Mouse (Mus musculus): ENCODE data around the gene Chst8. TPM values are rescaled to one million over a fixed set of nuclear protein-coding genes. Genes with fewer than 3 reads are reported as not detected.

The Chst8 gene
- polyA plus RNA-seq, 1 experiment from 2014 or later: 0.91 TPM

DNA sequence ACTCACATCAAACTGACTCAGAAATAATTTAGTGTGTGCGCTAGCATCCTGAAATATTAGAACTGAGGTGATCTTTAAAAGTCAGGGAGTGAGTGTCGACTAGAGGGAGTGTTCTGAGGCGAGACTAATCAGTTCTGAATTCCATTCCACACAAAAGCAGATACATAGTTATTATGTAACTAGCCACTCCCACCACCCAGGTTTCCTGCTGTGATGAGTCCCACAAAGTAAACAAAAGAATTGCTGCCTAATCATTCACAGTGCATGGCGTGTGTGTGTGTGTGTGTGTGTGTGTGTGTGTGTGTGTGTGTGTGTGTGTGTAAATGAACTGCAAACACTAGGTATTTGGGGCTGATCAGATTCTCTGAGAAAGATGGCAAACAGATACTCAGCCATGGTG is 108.1 kb downstream of the Chst8 start:
- H3K9me3 ChIP-seq: no peaks in the 10 kb centered on the region
- H3K27ac ChIP-seq (replicated peaks): no peak overlapping the region
- no peak overlapping the region for H3K4me2 ChIP-seq
- H3K4me3 ChIP-seq: no peak overlapping the region
- no peaks in the 10 kb centered on the region for H3K4me1 ChIP-seq
- peaks cover 35% of the 10 kb centered on the region for H3K27me3 ChIP-seq (replicated peaks)
- H3K36me3 ChIP-seq: no peaks in the 10 kb centered on the region
- H3K9ac ChIP-seq: no peak overlapping the region
- 53% methylated on average over 4 of the region's 4 CpGs for WGBS
- no peak for ATAC-seq (ENCODE audit: extremely low read depth, insufficient number of reproducible peaks, low FRiP score, low TSS enrichment)

GRCm38 (mm10) chr7:34703437-34703836 is 109.1 kb downstream of the Chst8 start:
- Histone ChIP-seq H3K4me1 (no peaks in the 10 kb centered on the region), H3K4me3 (no peak overlapping the region), H3K9me3 (no peaks in the 10 kb centered on the region), H3K36me3 (no peaks in the 10 kb centered on the region), H3K27ac (replicated peaks) (no peak overlapping the region), H3K9ac (no peak overlapping the region), H3K27me3 (replicated peaks) (peaks cover 41% of the 10 kb centered on the region), H3K4me2 (no peak overlapping the region)
- 46% methylated on average over 4 of the region's 4 CpGs for WGBS
- no peak for ATAC-seq (ENCODE audit: extremely low read depth, insufficient number of reproducible peaks, low FRiP score, low TSS enrichment)

- no peak for ATAC-seq (ENCODE audit: extremely low read depth, insufficient number of reproducible peaks, low FRiP score, low TSS enrichment)
- H3K4me2 ChIP-seq: no peak overlapping the region
- WGBS: 13% methylated on average over 11 of the region's 11 CpGs
These were observed 109.7 kb downstream of the Chst8 start for GRCm38 (mm10) chr7:34702718-34703351.

GRCm38 (mm10) chr7:34699888-34700287 is 112.6 kb downstream of the Chst8 start:
- Histone ChIP-seq H3K4me2 (no peak overlapping the region), H3K9ac (no peak overlapping the region), H3K4me3 (no peak overlapping the region), H3K27me3 (replicated peaks) (peaks cover 49% of the 10 kb centered on the region), H3K4me1 (no peaks in the 10 kb centered on the region), H3K27ac (replicated peaks) (no peak overlapping the region), H3K9me3 (no peaks in the 10 kb centered on the region), H3K36me3 (no peaks in the 10 kb centered on the region)
- WGBS: 71% methylated on average over 3 of the region's 3 CpGs
- ATAC-seq (ENCODE audit: extremely low read depth, insufficient number of reproducible peaks, low FRiP score, low TSS enrichment): no peak

More at GRCm38 (mm10) chr7:34702718-34703351, 109.7 kb downstream of the Chst8 start:
- no peaks in the 10 kb centered on the region for H3K9me3 ChIP-seq
- H3K4me1 ChIP-seq: no peaks in the 10 kb centered on the region
- no peak overlapping the region for H3K9ac ChIP-seq
- no peak overlapping the region for H3K4me3 ChIP-seq
- H3K27me3 ChIP-seq (replicated peaks): peaks cover 42% of the 10 kb centered on the region
- no peak overlapping the region for H3K27ac ChIP-seq (replicated peaks)
- no peaks in the 10 kb centered on the region for H3K36me3 ChIP-seq

GRCm38 (mm10) chr7:34698221-34698620 is 114.3 kb downstream of the Chst8 start:
- no peak overlapping the region for H3K9ac ChIP-seq
- WGBS: 77% methylated on average over 9 of the region's 9 CpGs
- no peak overlapping the region for H3K4me2 ChIP-seq
- H3K4me1 ChIP-seq: no peaks in the 10 kb centered on the region
- H3K9me3 ChIP-seq: no peaks in the 10 kb centered on the region
- peaks cover 43% of the 10 kb centered on the region for H3K27me3 ChIP-seq (replicated peaks)
- no peak overlapping the region for H3K27ac ChIP-seq (replicated peaks)
- H3K36me3 ChIP-seq: no peaks in the 10 kb centered on the region
- ATAC-seq (ENCODE audit: extremely low read depth, insufficient number of reproducible peaks, low FRiP score, low TSS enrichment): no peak
- H3K4me3 ChIP-seq: no peak overlapping the region

GRCm38 (mm10) chr7:34696086-34696485 is 116.4 kb downstream of the Chst8 start:
- WGBS: 64% methylated on average over 9 of the region's 9 CpGs
- no peak for ATAC-seq (ENCODE audit: extremely low read depth, insufficient number of reproducible peaks, low FRiP score, low TSS enrichment)
- Histone ChIP-seq H3K9me3 (no peaks in the 10 kb centered on the region), H3K4me2 (no peak overlapping the region), H3K27me3 (replicated peaks) (peaks cover 41% of the 10 kb centered on the region), H3K36me3 (no peaks in the 10 kb centered on the region), H3K4me3 (no peak overlapping the region), H3K27ac (replicated peaks) (no peak overlapping the region), H3K9ac (no peak overlapping the region), H3K4me1 (no peaks in the 10 kb centered on the region)

DNA sequence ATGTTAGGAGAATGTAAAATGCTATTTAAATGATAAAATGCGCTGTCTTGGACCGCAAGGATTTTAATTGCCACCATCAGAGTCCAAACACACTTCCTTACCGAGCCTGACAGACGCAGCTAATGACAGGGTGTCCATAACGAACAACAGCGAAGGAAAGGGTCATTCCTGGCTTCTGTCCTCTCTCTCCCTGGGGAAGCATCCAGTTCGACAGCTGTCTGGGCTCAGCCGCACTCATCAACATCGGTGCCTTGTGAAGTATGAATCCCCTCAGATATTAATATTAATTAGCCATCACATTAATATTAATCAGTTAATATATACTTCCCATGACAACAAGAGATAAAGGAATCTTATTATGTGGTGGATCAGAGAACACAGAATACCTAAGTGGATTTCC is 117.6 kb downstream of the Chst8 start:
- WGBS: 47% methylated on average over 9 of the region's 9 CpGs
- Histone ChIP-seq H3K4me1 (peaks cover 6% of the 10 kb centered on the region; the same call in 1 of the 2 replicates), H3K9me3 (no peaks in the 10 kb centered on the region), H3K9ac (no peak overlapping the region), H3K4me3 (no peak overlapping the region), H3K4me2 (no peak overlapping the region), H3K36me3 (no peaks in the 10 kb centered on the region), H3K27me3 (replicated peaks) (peaks cover 48% of the 10 kb centered on the region), H3K27ac (replicated peaks) (no peak overlapping the region)
- ATAC-seq (ENCODE audit: extremely low read depth, insufficient number of reproducible peaks, low FRiP score, low TSS enrichment): no peak

DNA sequence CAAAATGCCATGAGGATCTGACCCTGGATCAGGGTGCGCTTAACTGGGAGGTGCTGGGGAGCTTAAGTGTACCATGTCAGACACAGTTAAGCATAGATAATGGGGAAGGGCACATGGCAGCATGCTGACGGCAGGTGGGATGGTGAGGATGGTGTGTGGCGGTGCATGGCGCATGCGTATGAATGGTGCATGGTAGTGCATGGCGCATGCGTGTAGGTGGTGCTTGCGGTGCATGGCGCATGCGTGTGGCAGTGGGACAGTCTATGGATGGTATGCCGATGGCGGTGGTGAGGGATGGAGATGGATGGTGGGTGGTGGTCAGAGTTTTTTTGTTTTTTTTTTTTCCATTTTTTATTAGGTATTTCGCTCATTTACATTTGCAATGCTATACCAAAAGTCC is 118.6 kb downstream of the Chst8 start:
- Histone ChIP-seq H3K4me2 (no peak overlapping the region), H3K4me3 (no peak overlapping the region), H3K27ac (replicated peaks) (no peak overlapping the region), H3K9me3 (no peaks in the 10 kb centered on the region), H3K36me3 (no peaks in the 10 kb centered on the region), H3K9ac (no peak overlapping the region), H3K27me3 (replicated peaks) (peaks cover 41% of the 10 kb centered on the region), H3K4me1 (peaks cover 12% of the 10 kb centered on the region)
- WGBS: 92% methylated on average over 13 of the region's 13 CpGs
- ATAC-seq (ENCODE audit: extremely low read depth, insufficient number of reproducible peaks, low FRiP score, low TSS enrichment): no peak

GRCm38 (mm10) chr7:34693072-34693471 is 119.4 kb downstream of the Chst8 start:
- no peak for ATAC-seq (ENCODE audit: extremely low read depth, insufficient number of reproducible peaks, low FRiP score, low TSS enrichment)
- H3K9me3 ChIP-seq: no peaks in the 10 kb centered on the region
- H3K27me3 ChIP-seq (replicated peaks): peaks cover 36% of the 10 kb centered on the region
- no peak overlapping the region for H3K4me2 ChIP-seq
- no peak overlapping the region for H3K4me3 ChIP-seq
- no peak overlapping the region for H3K27ac ChIP-seq (replicated peaks)
- no peak overlapping the region for H3K9ac ChIP-seq
- H3K4me1 ChIP-seq: peaks cover 16% of the 10 kb centered on the region
- WGBS: 64% methylated on average over 4 of the region's 4 CpGs
- no peaks in the 10 kb centered on the region for H3K36me3 ChIP-seq

DNA sequence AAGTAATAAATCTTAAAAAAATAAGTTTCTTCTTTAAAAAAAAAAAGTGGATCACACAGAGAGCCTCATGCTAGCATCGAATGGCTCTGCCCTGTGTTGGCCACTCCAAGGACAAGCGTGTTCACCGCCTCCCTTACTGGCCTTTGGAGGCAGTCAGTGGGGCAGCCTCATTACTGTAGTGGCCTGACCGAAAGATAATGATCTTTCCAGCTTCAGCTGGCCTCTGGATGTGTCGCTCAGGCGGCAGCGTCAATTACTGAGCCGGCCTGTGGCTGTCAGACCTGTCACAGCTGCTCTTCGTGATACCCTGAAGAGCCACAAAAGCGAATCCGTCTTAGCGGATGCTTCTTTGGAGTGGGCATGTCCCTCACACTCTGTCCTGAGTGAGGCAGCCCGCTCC is 122.4 kb downstream of the Chst8 start:
- Histone ChIP-seq H3K4me3 (no peak overlapping the region), H3K36me3 (no peaks in the 10 kb centered on the region), H3K9ac (no peak overlapping the region), H3K27ac (replicated peaks) (no peak overlapping the region), H3K9me3 (no peaks in the 10 kb centered on the region), H3K4me2 (no peak overlapping the region), H3K4me1 (peaks cover 16% of the 10 kb centered on the region), H3K27me3 (replicated peaks) (peaks cover 53% of the 10 kb centered on the region)
- 34% methylated on average over 13 of the region's 13 CpGs for WGBS
- no peak for ATAC-seq (ENCODE audit: extremely low read depth, insufficient number of reproducible peaks, low FRiP score, low TSS enrichment)

- no peak for ATAC-seq (ENCODE audit: extremely low read depth, insufficient number of reproducible peaks, low FRiP score, low TSS enrichment)
- Histone ChIP-seq H3K4me2 (no peak overlapping the region), H3K36me3 (no peaks in the 10 kb centered on the region), H3K4me3 (no peak overlapping the region), H3K9ac (no peak overlapping the region), H3K27me3 (replicated peaks) (peaks cover 61% of the 10 kb centered on the region), H3K4me1 (peaks cover 16% of the 10 kb centered on the region), H3K9me3 (no peaks in the 10 kb centered on the region), H3K27ac (replicated peaks) (no peak overlapping the region)
- WGBS: 5% methylated on average over 6 of the region's 6 CpGs
These were observed 123.5 kb downstream of the Chst8 start for GRCm38 (mm10) chr7:34689028-34689427.

GRCm38 (mm10) chr7:34685801-34686200 is 126.7 kb downstream of the Chst8 start:
- no peak overlapping the region for H3K27ac ChIP-seq (replicated peaks)
- H3K27me3 ChIP-seq (replicated peaks): peaks cover 58% of the 10 kb centered on the region
- H3K4me3 ChIP-seq: no peak overlapping the region
- H3K36me3 ChIP-seq: no peaks in the 10 kb centered on the region
- ATAC-seq (ENCODE audit: extremely low read depth, insufficient number of reproducible peaks, low FRiP score, low TSS enrichment): no peak
- WGBS: 42% methylated on average over 7 of the region's 7 CpGs
- H3K9ac ChIP-seq: no peak overlapping the region
- H3K4me1 ChIP-seq: peaks cover 19% of the 10 kb centered on the region
- H3K9me3 ChIP-seq: no peaks in the 10 kb centered on the region
- no peak overlapping the region for H3K4me2 ChIP-seq
